Mouse (Mus musculus): ENCODE measurements at regions not wholly inside any gene's neighbourhood (a gene's known extent, or its start where the extent isn't known, plus 50 kb on each side); places are given as distances from the start of the nearest gene placed in this dataset.

- H3K9ac ChIP-seq (replicated peaks): no peak overlapping the region
- H3K27me3 ChIP-seq: no peaks in the 10 kb centered on the region
- no peak overlapping the region for H3K27ac ChIP-seq (replicated peaks)
- no peak overlapping the region for H3K4me2 ChIP-seq (replicated peaks)
- no peak overlapping the region for H3K4me3 ChIP-seq
- no peaks in the 10 kb centered on the region for H3K9me3 ChIP-seq
- WGBS: 79% methylated on average over 7 of the region's 7 CpGs
- no peaks in the 10 kb centered on the region for H3K36me3 ChIP-seq
- ATAC-seq (ENCODE audit: low FRiP score, low read depth): no peak
- H3K4me1 ChIP-seq: no peaks in the 10 kb centered on the region
Measured at GRCm38 (mm10) chr10:125035631-125036030, 353.6 kb downstream of the Slc16a7 start.

- H3K9ac ChIP-seq (replicated peaks): no peak overlapping the region
- H3K36me3 ChIP-seq: no peaks in the 10 kb centered on the region
- H3K27ac ChIP-seq (replicated peaks): no peak overlapping the region
- ATAC-seq (ENCODE audit: low FRiP score, low read depth): no peak
- H3K4me1 ChIP-seq: no peaks in the 10 kb centered on the region
- H3K4me3 ChIP-seq: no peak overlapping the region
- no peaks in the 10 kb centered on the region for H3K27me3 ChIP-seq
- no peaks in the 10 kb centered on the region for H3K9me3 ChIP-seq
- WGBS: 89% methylated on average over 5 of the region's 5 CpGs
- no peak overlapping the region for H3K4me2 ChIP-seq (replicated peaks)
Measured at GRCm38 (mm10) chr10:125028347-125028746, 360.9 kb downstream of the Slc16a7 start.

- Histone ChIP-seq H3K9me3 (no peaks in the 10 kb centered on the region), H3K27me3 (no peaks in the 10 kb centered on the region), H3K4me1 (no peaks in the 10 kb centered on the region), H3K9ac (replicated peaks) (no peak overlapping the region), H3K36me3 (no peaks in the 10 kb centered on the region), H3K4me2 (replicated peaks) (no peak overlapping the region), H3K4me3 (no peak overlapping the region), H3K27ac (replicated peaks) (no peak overlapping the region)
- no peak for ATAC-seq (ENCODE audit: low FRiP score, low read depth)
- 77% methylated on average over 2 of the region's 2 CpGs for WGBS
Measured at GRCm38 (mm10) chr10:125026851-125027250, 362.4 kb downstream of the Slc16a7 start.
